Mouse (Mus musculus): ENCODE measurements around the gene Cabp4.

GRCm38 (mm10) chr19:4103792-4104191, 40.0 kb downstream of the Cabp4 start:
- TF ChIP-seq POLR2AphosphoS2 (IDR thresholded peaks at IDR 0.05; ENCODE audit: insufficient read length, low read depth) (no peak), POLR2A (IDR thresholded peaks at IDR 0.05; ENCODE audit: insufficient read length, low read depth) (no peak), USF1 (IDR thresholded peaks at IDR 0.05; ENCODE audit: low read depth) (no peak), TCF12 (IDR thresholded peaks at IDR 0.05; ENCODE audit: insufficient read depth, poor library complexity, severe bottlenecking) (no peak), MYOD1 (IDR thresholded peaks at IDR 0.05; ENCODE audit: control insufficient read depth in 1 of 3, insufficient read length in 2 of 3, low read depth in 2 of 3) (no peak), MYOG (IDR thresholded peaks at IDR 0.05; ENCODE audit: control insufficient read depth in 1 of 3, insufficient read depth in 1 of 3, insufficient read length in 2 of 3, low read depth in 2 of 3) (no peak), TCF3 (IDR thresholded peaks at IDR 0.05; ENCODE audit: insufficient read length, low read depth) (no peak), E2F4 (IDR thresholded peaks at IDR 0.05; ENCODE audit: insufficient read depth) (no peak), MAX (IDR thresholded peaks at IDR 0.05; ENCODE audit: low read depth) (no peak), SRF (IDR thresholded peaks at IDR 0.05; ENCODE audit: control insufficient read depth, insufficient read length, low read depth) (no peak)
